Mouse (Mus musculus): ENCODE data around the gene Lrrc51.
"Not testable (repeated sequence)": the region's sequence is repeated elsewhere in the genome, so short reads cannot be mapped to it uniquely, and the experiment has no call there.

Gene Lrrc51

DNA sequence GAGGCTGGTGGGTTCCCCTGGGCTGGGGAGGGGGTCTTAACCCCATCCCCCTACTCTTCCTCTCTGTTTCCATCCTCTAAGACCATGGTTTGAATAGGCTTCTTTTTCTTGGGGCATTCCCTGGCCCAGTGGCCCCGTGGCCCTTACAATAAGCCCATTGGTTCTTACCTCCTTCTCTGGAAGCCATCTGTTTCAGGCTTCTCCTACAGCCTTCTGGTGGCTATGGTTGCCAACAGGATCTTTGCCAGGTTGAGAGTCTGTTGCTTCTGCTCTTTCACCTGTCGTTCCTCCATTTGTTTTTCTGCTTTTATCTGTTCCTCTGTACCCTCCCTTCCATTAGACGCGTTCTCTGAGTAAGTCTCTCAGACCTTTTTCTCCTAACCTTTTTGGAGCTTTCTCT lies 3.9 kb upstream of the Lrrc51 start:
- peak; percentile 89 to 93 for DNase-seq

DNA sequence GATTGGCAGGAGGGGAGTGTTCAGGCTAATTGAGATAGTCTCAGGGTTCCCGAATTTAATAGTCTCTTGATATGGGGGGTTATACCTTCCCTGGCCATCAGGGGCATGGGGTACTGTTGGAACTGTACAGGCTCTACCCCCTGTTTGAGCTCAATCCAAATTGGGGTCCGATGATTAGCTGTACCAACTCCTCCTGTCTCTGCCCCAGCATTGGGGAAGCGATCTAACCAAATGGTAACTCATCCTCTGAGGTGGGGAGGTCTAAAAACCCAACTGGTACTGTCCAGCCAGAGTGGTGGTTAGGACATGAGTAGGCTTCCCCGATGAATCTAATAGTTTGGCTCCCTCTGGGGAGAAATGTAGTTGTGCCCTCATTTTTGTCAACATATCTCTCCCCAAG lies 3.3 kb upstream of the Lrrc51 start:
- DNase-seq: no peak

DNA sequence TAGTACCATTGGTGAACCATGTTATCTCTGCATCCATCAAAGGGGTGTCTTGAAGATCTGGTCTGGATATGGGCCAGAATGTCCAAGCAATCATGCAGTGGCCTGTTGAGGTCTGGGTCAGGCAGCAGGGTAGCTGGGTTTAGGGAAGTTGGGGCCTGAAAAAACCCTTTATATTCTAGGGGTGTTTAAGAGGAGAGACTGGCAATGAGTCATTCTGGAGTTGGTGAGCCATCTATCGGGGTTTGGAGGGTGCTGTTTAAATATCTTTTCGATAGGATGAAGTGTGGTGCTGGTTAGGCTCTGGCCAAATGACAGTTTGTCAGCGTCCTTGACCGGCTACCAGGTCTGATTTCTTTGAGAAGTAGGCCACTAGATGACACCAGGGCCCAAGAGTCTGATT lies 2.3 kb upstream of the Lrrc51 start:
- DNase-seq: no peak

DNA sequence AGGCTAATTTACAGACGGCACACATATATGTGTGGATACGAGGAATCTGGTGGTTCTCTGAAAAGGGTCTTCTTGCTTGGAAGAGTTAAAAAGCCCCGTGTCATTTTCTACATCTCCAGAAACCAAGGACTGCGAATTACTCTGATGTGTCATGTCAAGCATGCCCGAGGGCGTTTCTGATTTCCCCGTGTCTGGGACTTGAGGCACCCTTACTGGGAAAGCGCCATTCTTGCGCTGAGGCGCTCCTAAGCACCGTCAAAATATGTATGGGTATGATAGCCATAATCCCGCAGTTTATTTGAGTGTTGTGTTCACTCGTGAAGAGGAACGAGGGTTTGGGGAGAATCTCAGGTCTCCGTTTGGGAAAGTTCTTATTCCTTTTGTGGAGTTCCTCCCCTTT lies 395 bp downstream of the Lrrc51 start:
- peak in 1 of 2 experiments; percentile 22 for DNase-seq

DNA sequence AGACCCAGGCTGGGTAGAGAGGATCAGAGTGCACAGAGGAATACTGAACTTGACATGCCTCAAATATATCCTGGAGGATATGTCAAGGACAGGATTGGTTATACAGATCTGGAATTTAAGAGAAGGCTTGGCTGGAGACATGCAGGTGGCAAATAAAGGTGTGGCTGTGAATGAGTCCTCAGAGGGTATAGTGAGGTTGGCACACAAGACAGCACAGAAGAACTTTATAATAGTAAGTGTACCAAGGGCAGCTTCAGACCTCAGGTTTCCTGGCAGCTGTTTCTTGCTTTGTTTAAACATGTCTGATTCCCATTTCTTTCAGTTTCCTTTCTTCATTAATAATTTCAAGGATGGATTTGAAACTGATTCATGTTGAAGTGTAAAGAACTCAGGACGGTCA lies 1.1 kb downstream of the Lrrc51 start:
- DNase-seq: no peak

DNA sequence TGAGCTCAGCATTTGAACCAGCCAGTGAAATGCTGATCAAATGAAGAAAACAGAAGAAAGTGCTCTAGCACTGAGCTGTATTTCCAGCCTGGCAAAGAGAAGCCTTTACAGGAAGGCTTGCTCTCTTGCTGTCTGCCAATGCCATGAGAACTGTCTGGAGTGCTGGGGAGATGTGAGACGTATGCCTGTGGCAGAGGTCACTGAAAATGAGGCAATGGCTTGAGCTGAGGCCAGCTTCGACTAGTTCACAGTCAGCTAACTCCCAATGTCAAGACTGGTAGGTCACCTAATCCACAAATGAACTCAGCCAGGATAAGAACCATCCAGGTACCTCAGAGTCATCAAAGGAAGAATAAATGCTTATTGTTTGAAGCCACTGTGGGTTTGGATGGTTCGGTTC lies 5.6 kb downstream of the Lrrc51 start:
- no peak for DNase-seq

DNA sequence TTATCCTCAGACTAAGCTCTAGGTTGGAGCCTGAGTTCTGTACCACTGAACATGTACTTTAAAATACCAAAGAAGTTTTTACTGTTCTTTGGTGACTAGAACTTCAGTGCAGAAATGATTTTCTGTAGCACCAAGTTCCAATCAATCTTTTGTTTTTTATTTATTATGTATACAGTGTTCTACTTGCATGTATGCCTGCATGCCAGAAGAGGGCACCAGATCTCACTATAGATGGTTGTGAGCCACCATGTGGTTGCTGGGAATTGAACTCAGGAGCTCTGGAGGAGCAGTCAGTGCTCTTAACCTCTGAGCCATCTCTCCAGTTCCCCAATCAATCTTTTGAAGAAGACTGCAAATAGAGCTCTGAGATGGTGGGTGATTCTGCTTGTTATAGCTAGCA lies 7.8 kb downstream of the Lrrc51 start:
- not testable (repeated sequence) for DNase-seq

DNA sequence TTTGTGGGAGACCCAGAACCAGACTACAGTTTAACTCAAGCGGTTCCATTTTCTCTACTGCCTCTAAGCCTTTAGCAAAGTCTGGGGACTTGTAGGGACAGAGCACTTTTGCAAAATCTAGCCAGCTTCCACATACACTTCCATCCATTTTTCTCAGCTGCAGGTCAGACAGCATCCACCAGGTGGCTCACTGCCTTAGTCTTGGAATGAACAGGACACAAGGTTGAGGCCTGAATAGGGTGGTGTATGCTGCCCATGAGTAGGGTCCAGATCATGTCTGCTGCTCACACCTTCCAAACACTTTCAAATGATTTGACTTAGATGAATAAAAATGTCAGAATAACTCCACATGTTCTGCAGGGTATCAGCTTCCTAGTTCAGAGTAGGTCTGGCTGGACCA lies 15.6 kb downstream of the Lrrc51 start:
- peak; percentile 66 to 76 for DNase-seq

DNA sequence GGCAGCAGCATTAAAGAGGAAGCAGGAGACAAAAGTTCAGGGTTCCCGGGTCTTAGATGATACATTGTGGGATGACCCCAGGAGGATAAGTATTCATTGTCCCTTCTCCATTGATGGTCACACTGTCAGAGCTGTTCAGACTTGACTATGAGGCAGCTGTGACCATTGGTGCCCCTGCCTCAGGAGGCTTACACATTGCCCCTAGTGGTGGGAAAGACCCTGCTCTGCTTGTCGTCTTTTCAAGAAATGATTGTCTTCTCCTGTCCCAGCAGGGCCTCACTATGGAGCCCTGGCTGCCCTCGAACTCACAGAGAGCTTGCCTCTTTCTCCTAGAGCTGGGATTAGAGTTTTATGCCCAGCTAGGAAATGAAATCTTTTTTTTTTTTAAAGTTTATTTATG lies 21.7 kb downstream of the Lrrc51 start:
- DNase-seq: no peak

DNA sequence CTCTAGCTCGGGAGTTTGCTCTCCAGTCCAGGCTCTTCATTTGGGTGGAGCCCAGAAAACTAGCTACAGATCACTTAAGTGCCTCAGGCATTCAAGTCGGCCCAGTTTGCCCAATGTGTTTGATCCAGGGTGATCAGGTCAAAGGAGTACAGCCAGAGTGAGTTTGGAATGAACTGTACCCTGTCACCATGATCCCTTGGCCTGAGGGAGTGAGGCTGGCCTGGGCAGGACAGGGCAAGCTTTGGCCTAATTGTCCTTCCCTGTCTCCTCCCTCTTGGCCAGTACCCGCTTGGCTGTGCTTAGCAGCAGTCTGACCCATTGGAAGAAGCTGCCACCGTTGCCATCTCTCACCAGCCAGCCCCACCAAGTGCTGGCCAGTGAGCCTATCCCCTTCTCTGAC lies 23.6 kb downstream of the Lrrc51 start:
- DNase-seq: no peak

DNA sequence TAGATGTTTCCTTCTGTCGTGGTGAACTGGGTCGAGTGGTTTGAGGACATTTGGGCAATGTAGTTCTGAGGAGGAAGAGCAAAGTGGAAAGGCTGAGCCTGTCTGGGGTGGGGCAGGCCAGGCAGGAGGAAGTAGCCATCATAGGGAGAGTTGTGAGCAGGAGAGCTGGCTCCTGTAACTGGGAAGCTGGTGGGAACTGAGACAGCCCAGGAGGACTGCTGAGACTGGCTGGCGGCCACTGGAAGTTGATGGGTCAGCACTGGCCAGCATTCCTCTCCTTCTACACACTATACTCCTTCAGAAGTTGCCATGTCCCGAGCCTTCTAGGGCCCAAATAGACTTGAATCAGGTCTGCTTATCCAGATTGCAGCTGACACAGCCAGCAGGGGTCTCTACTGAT lies 25.3 kb downstream of the Lrrc51 start:
- DNase-seq: no peak

DNA sequence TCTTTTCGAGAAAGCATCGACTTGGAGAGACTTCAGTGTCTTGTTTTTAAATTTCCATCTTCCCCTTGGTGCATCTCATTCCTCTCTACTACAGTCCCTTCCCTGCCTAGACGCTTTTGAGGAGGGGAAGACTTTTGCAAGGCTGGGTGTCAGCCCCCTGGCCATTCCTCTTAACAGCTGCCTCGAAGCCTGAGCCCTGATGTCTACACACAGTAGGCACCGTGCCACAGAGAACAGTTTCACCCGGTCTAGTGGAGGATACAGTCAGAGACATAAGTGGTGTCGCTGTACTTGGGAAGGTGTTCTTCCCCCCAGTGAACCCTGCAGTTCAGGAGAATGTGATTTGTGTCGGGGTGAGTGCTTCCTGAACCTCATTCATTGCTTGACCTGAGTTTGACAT lies 27.0 kb downstream of the Lrrc51 start:
- DNase-seq: no peak

DNA sequence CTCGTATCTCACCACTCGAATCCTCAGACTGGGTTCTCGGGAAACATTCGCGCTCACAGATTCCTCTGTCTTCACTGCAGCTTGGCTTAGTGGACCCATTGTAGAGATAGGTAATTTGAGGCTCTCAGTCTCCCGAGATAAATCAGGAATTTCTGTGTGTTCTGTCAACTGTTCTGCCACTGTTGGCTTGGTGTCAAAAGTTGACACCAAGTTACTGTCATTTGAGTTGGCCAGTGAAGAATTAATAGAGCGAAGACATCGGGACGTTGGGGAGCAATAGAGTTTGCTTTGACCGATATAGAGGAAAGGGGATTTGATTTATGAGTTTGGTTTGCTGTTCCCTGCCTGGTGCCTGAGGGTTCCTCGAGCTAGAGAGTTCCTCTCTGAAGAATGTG lies 27.4 kb downstream of the Lrrc51 start, which contains the start of gene Tomt:
Tomt (minus strand) TSS at position 73 of the 395 bp plus-strand sequence.
- DNase-seq: no peak

DNA sequence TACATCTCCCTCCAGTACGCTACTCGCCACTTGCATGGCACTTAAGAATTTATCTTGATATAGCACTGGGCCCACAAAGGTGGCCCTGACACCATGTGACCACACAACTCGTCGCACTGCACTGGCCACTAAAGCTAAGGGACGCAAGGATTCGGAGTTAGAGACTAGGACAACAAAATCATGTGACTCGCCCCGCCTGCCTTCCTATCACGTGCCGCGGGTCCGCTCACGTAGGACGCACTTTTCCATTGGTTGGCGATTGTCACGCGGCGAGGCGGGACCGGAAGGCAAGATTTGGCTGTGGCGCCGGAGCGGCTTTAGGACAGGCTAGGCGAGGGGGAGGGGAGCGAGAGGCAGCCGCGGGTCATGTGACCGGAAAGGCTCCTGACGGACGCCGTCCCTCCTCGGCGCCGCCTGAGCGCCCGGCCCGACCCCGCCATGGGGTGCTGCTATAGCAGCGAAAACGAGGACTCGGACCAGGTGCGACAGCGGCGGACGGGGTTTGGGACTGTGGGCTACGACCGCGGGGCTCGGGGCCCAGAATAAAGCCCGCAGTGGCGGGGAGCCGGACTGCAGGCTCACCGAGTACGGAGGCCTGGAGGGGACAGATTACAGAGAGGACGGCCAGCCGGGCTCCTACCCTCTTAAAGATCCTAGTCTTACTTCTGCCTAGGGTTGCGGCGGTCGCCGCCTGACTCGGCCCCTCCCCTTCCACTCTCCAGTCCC lies 28.0 kb downstream of the Lrrc51 start, which contains the start of gene Lamtor1:
Lamtor1 (plus strand) TSS at position 344 of the 726 bp plus-strand sequence.
- DNase-seq: peak; percentile 99 to 100

DNA sequence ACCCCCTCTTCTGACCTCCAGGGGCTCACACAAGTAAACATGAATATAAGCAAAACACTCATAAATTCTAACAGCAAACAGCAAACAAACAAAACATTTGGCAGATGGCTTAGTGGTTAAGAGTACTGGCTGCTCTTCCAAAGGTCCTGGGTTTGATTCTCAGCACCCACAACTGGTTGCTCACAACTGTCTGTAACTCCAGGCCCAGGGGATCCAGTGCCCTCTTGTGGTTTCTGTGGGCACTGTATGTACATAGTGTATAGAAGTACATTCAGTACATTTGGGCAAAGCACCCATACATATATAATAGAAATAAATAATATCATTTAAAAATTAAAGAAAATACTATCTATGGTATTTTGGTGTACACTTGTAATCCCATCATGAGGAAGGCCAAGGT lies 30.8 kb downstream of the Lrrc51 start:
- DNase-seq: no peak

DNA sequence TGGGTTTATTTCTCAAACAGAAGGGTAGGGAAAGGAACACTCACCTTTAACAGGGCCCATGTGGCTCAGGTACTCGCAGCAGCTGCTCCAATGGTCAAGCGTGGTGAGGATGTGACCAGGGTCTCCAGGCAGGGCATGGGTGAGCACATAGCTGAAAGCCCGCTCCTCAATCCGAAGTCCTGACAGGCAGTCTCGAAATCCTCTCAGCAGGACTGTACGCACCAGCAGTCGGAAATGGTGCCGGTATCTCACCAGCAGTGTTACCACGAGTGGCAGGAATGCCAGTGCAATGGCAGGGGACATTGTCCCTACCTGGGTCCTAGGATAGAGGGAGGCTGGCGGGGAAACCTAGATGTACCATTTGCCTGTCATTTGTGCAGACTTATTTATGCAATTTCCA lies 31.7 kb downstream of the Lrrc51 start:
- no peak for DNase-seq

DNA sequence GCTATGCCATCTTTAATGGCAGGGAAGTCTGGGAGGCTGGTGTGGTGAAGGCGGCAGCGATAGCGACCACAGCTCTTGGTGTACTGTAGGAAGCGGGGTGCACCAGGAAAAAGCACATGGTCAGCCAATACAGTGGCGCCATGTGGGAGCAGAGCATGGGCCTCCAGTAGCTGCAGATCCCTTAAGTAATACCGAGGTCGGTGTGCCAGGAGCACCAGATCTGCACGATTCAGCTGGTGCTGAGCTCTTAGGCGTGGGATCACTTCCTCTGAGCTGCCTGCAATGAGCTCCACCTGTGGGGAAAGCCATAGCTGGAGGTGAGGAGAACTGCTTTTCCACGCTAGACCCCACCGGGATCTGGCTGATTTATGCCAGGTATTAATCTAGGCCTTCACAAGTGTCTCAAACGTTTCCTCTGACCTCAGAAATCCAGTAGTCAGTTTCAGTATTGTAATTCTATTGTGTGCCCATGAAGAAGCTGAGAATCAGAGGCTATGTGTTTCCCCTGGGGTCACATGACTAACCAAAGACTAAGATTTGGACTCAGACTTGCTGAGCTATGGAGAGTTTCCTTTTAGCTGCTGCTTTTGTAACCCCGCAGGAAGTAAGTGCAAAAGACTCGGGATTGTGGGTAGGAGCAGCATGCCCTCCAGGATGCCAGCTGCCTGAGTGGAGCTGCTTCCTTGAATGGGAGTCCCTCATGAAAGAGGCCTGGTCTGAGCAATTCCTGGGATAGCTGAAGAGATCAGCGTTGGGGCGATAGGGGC lies 33.2 kb downstream of the Lrrc51 start:
- DNase-seq: no peak

DNA sequence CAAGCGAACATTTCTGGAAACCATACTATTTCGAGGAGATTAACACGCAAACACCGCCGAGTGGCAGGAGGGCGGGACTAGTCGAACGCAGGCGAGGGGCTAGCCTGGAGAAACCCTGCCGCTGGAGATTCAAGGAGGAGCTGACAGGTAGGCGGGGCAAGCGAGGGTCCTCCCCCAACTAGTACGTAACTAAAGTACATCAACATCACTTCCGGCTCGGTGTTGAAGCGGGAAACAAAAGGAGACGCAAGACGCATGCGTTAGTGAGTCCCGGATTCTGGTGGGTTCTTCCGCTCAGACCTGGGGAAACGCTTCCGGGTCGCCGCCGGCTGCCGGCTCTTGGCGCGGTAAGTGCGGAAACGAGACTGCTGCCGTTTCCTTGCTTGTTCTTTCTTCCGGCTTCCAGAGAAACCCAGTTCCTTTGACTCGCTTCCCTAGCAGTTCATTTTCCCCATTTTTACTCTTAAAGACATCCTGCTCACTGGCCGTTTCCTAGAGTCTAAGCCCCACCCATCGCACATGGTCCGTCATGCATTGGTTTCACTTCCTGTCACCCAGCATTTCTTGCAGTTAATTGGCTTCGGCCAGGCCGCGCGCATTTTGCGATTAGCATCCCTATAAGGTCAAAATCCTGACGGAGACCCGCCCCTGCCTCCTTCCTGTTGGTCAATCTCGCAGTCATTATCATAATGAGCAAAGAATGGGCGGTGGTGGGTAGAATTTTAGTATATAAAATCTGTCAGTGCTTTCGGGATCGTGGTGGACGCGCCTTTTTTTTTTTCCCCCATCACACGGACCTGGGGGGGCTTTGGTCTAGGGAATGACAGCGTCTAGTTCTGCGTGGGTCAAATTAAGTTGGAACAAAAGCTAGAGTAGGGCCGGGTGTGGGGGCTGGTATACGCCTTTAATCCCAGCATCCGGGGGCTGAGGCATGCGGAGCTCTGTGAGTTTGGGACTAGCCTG lies 37.3 kb downstream of the Lrrc51 start:
- DNase-seq: peak; percentile 95 to 99

DNA sequence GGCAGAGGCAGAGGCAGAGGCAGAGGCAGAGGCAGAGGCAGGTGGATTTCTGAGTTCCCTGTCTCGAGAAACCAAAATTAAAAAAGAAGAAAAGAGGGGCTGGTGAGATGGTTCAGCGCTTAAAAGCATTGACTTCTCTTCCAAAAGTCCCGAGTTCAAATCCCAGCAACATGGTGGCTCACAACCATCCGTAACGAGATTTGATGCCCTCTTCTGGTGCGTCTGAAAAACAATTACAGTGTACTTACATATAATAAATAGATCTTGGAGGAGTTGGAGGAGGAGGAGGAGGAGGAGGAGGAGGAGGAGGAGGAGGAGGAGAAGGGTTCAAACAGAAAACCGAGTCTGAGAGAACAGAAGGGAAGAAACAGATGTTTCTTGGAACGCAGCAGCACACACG lies 38.0 kb downstream of the Lrrc51 start:
- no peak for DNase-seq

DNA sequence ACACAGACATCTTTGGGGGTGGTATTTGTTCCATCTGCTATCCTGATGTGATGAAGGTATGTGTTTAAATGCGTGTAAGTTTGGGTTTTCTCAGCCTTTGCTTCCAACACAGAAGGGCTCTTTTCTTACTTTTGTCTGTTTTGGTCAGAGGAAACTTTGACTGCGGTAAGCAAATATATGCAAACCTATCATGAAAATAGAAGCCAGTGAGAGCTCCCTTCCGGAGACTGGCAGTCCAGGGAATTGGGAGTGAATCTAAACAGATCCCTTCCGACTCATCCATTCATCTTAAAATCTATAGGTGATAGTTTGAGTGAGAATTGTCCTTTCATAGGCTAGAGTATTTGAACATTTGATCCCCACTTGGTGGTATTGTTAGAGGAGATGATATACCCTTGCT lies 45.2 kb downstream of the Lrrc51 start:
- DNase-seq: no peak

DNA sequence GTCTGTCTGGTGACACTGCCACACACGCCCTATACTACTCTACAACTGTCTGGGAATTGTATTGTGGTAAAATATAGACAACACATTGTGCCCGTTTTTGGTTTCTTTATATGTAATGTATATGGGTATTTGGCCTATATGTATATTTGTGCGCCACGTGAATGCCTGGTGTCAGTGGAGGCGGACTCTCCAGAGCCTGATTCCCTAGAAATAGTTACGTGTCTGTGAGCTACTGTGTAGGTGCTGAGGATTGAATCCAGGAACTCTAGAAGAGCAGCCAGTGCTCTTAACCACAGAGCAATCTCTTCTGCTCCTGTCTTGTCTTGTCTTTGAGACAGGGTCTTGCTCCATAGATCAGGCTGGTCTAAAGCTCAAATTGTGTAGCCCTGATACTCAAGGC lies 47.4 kb downstream of the Lrrc51 start:
- no peak for DNase-seq

DNA sequence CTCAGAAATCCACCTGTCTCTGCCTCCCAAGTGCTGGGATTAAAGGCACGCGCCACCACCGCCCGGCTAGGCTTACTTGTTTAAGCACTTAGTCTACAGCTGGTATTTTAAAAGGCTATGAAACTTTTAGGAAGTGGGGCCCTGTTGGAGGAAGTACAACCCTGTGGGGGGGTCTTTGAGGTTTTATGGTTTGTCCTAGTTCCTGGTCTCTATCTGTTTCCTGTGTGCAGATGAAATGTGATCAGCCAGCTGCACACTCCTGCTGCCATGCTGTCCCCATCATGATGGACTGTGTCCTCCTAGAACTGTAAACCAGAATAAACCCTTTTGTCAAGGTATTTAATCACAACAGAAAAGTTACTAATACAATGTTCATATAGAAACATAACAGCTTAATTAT lies 49.5 kb downstream of the Lrrc51 start:
- no peak for DNase-seq
